Mouse (Mus musculus) small intestine, adult 2 months (tissue): ENCODE results near the gene Plxdc2.

Source experiments
- CTCF ChIP-seq: fragments of 200-500 bp; IDR thresholded peaks from 2 replicates; pipeline ENCODE4 v1.5.1; 2012; ENCODE audit warnings: low read depth, mild to moderate bottlenecking, control low read depth, inconsistent platforms, low read length, moderate library complexity, mixed read lengths; ENCODE audit not compliant: insufficient replicate concordance, insufficient read length; ENCODE audit errors: extremely low read depth
- POLR2A ChIP-seq: fragments of 200-500 bp; IDR thresholded peaks from 2 replicates; pipeline ENCODE4 v1.6.1; 2012; ENCODE audit warnings: low read depth, mild to moderate bottlenecking, control low read depth, inconsistent platforms, low read length, moderate library complexity

DNA sequence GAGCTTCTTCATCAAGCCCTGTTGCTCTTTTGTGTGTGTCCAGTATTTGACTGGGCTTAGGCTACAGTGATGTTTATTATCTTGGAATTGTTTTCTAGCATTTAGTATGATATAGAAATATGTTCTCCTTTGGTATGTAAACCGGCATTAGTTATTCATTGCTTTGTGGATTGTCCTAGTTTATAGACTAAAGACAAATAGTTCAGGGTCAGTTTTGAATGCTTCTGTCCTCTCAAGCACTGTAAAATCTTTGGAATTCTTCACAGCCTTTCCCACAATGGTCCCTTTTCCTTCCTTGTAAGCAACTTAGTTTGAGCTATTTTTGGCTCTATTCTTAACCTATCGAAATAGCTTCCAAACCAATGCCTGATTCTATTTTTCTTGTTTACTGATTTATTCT is 178.5 kb downstream of the Plxdc2 start:
- TF ChIP-seq CTCF (no peak), POLR2A (no peak)
